Mouse (Mus musculus): ENCODE measurements around the gene Pigl. TPM values are rescaled to one million over a fixed set of nuclear protein-coding genes. Genes with fewer than 3 reads are reported as not detected.
A peak's percentile ranks its signal among the peaks of the same experiment; 100 is the strongest.
"Not testable (repeated sequence)": the region's sequence is repeated elsewhere in the genome, so short reads cannot be mapped to it uniquely, and the experiment has no call there.

Gene Pigl
- polyA plus RNA-seq, 1 experiment = 7.7 TPM

DNA sequence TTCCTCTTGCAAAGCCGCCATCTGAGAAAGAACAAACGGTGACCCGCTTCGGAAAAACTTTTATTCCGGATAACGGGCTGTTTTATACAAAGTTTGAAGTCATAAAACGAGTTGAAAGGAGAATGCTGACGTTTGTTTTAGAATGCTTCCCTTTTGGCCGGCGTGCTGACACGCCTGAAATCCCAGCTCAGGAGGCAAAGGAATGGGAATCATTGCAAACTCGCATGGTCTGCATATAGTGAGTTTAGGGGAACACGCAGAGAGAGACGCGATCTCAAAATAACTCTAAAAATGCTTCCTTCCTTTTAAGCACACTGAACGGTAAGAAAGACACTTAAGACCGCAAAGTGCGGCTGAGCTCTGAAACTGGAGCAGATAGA, 379 bp upstream of the Pigl start:
- WGBS = under 1% methylated on average over 18 of the region's 18 CpGs
- TF ChIP-seq POLR2A (IDR thresholded peaks at IDR 0.05; ENCODE audit: borderline replicate concordance, insufficient read depth, low read length) (no peak), CTCF (IDR thresholded peaks at IDR 0.05; ENCODE audit: borderline replicate concordance, insufficient read depth, low read depth, low read length) (no peak)
- DNase-seq = no peak

DNA sequence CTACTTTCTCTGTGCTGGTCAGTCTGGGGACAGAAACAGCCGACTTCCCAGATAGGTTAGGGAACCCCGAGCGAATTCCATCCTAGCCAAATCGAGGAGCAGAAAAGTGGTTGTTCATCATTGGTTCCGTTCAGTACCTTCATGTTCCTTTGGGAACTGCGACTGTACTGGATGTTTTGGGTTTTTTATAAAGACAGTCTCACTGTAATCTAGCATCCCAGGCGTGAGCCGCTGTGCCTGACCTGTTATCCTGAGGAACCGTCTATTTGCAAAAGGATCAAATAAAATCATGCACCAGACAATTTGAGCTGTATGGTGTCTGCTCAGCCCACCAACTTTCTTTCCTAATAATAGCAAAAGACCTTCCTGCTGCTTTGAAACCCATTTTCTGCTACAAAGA, 520 bp downstream of the Pigl start:
- Histone ChIP-seq H3K4me1 (ENCODE audit: control insufficient read depth, insufficient read depth, low read length) (no peaks in the 10 kb centered on the region), H3K27ac (ENCODE audit: insufficient read depth, low read length) (no peak overlapping the region), H3K4me3 (replicated peaks; ENCODE audit: insufficient read depth, low read depth, low read length) (peak overlapping the region; percentile 60), H3K27me3 (ENCODE audit: control insufficient read depth, insufficient read depth, low read length) (no peaks in the 10 kb centered on the region)
- TF ChIP-seq CTCF (IDR thresholded peaks at IDR 0.05; ENCODE audit: borderline replicate concordance, insufficient read depth, low read depth, low read length) (no peak), POLR2A (IDR thresholded peaks at IDR 0.05; ENCODE audit: borderline replicate concordance, insufficient read depth, low read length) (no peak)
- no peak for DNase-seq
- WGBS = 2% methylated on average over 9 of the region's 9 CpGs

More for the DNA sequence above, 379 bp upstream of the Pigl start:
- Histone ChIP-seq H3K27me3 (ENCODE audit: control insufficient read depth, insufficient read depth, low read length) (no peaks in the 10 kb centered on the region), H3K4me1 (ENCODE audit: control insufficient read depth, insufficient read depth, low read length) (no peaks in the 10 kb centered on the region), H3K27ac (ENCODE audit: insufficient read depth, low read length) (peak overlapping the region; percentile 90), H3K4me3 (replicated peaks; ENCODE audit: insufficient read depth, low read depth, low read length) (peak overlapping the region; percentile 60)

- H3K27me3 ChIP-seq (ENCODE audit: control insufficient read depth, insufficient read depth, low read length); H3K27ac ChIP-seq (ENCODE audit: insufficient read depth, low read length); DNase-seq; H3K4me1 ChIP-seq (ENCODE audit: control insufficient read depth, insufficient read depth, low read length); H3K4me3 ChIP-seq (replicated peaks; ENCODE audit: insufficient read depth, low read depth, low read length): not testable (repeated sequence)
- 98% methylated on average over 1 of the region's 1 CpGs for WGBS
Measured at GRCm38 (mm10) chr11:62462529-62462928, 4.3 kb downstream of the Pigl start.

GRCm38 (mm10) chr11:62463225-62463915, 5.1 kb downstream of the Pigl start:
- Histone ChIP-seq H3K4me1 (ENCODE audit: control insufficient read depth, insufficient read depth, low read length) (no peaks in the 10 kb centered on the region; the same call in 1 of the 2 replicates), H3K27ac (ENCODE audit: insufficient read depth, low read length) (no peak overlapping the region), H3K27me3 (ENCODE audit: control insufficient read depth, insufficient read depth, low read length) (no peaks in the 10 kb centered on the region), H3K4me3 (replicated peaks; ENCODE audit: insufficient read depth, low read depth, low read length) (no peak overlapping the region)
- 40% methylated on average over 2 of the region's 2 CpGs for WGBS
- no peak for TF ChIP-seq POLR2A (IDR thresholded peaks at IDR 0.05; ENCODE audit: borderline replicate concordance, insufficient read depth, low read length)
- DNase-seq = no peak

DNA sequence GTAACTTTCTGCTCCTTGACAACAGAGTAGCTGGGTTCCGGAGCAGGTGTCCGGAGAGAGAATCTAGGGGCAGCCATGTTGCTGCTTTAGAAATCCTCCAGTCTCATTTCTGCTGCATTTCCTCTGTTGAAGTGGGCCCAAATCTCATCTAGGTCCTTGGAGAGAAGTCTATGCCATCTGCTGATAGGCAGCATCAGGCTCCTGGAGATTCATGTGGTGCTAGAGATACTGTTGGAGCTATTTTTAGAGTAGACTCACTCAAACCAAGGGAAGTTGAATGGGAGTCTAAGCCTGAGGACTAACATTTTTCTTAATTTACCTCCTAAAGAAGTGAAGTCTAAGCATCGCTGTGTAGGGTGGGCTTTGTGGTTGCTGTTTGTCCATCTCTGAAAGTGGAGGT, 6.4 kb downstream of the Pigl start:
- H3K4me3 ChIP-seq (replicated peaks; ENCODE audit: insufficient read depth, low read depth, low read length) = no peak overlapping the region
- H3K4me1 ChIP-seq (ENCODE audit: control insufficient read depth, insufficient read depth, low read length) = no peaks in the 10 kb centered on the region; the same call in 1 of the 2 replicates
- H3K27ac ChIP-seq (ENCODE audit: insufficient read depth, low read length) = no peak overlapping the region
- H3K27me3 ChIP-seq (ENCODE audit: control insufficient read depth, insufficient read depth, low read length) = no peaks in the 10 kb centered on the region
- TF ChIP-seq POLR2A (IDR thresholded peaks at IDR 0.05; ENCODE audit: borderline replicate concordance, insufficient read depth, low read length) (no peak), CTCF (IDR thresholded peaks at IDR 0.05; ENCODE audit: borderline replicate concordance, insufficient read depth, low read depth, low read length) (no peak)
- 87% methylated on average over 3 of the region's 3 CpGs for WGBS
- peak in 1 of 2 experiments; percentile 28 for DNase-seq

DNA sequence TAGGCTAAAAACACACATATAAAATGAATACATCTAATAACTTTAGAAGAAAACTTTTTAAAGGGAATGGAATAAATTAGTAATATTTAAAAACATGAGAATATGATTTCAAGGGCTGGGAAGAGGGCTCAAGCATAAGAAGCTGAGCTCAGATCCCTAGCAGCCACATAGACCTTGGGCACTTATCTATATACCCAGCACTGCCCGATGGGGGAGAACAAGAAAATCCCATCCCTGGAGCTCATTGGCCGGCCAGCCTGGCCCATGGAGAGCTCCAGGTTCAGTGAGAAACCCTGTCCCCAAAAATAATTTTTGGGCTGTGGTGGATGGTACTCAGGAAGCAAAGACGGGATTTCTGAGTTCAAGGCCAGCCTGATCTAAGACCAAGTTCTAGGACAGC, 7.6 kb downstream of the Pigl start:
- Histone ChIP-seq H3K27me3 (ENCODE audit: control insufficient read depth, insufficient read depth, low read length) (no peaks in the 10 kb centered on the region), H3K4me3 (replicated peaks; ENCODE audit: insufficient read depth, low read depth, low read length) (no peak overlapping the region), H3K27ac (ENCODE audit: insufficient read depth, low read length) (no peak overlapping the region), H3K4me1 (ENCODE audit: control insufficient read depth, insufficient read depth, low read length) (no peaks in the 10 kb centered on the region; the same call in 1 of the 2 replicates)
- no peak for DNase-seq
- WGBS = 94% methylated on average over 3 of the region's 3 CpGs
- no peak for TF ChIP-seq POLR2A (IDR thresholded peaks at IDR 0.05; ENCODE audit: borderline replicate concordance, insufficient read depth, low read length)
- TF ChIP-seq CTCF (IDR thresholded peaks at IDR 0.05; ENCODE audit: borderline replicate concordance, insufficient read depth, low read depth, low read length) = no peak

GRCm38 (mm10) chr11:62466546-62466945, 8.3 kb downstream of the Pigl start:
- WGBS = 92% methylated on average over 3 of the region's 3 CpGs
- Histone ChIP-seq H3K27ac (ENCODE audit: insufficient read depth, low read length) (no peak overlapping the region), H3K27me3 (ENCODE audit: control insufficient read depth, insufficient read depth, low read length) (no peaks in the 10 kb centered on the region), H3K4me3 (replicated peaks; ENCODE audit: insufficient read depth, low read depth, low read length) (no peak overlapping the region), H3K4me1 (ENCODE audit: control insufficient read depth, insufficient read depth, low read length) (no peaks in the 10 kb centered on the region; the same call in 1 of the 2 replicates)
- no peak for DNase-seq
- TF ChIP-seq POLR2A (IDR thresholded peaks at IDR 0.05; ENCODE audit: borderline replicate concordance, insufficient read depth, low read length) = no peak
- no peak for TF ChIP-seq CTCF (IDR thresholded peaks at IDR 0.05; ENCODE audit: borderline replicate concordance, insufficient read depth, low read depth, low read length)

DNA sequence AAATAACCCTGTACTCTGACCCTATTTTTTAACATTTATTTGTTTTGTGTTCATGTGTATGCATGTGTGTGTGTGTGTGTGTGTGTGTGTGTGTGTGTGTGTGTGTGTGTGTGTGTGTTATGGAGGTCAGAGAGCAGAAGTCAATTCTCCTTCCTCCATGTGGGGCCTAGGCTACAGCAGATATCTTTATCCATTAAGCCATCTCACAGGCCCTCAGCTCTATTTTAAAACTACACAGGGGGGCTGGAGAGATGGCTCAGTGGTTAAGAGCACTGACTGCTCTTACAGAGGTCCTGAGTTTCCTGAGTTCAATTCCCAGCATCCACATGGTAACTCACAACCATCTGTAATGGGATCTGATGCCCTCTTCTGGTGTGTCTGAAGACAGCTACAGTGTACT, 9.0 kb downstream of the Pigl start:
- H3K27me3 ChIP-seq (ENCODE audit: control insufficient read depth, insufficient read depth, low read length); H3K27ac ChIP-seq (ENCODE audit: insufficient read depth, low read length); DNase-seq; H3K4me3 ChIP-seq (replicated peaks; ENCODE audit: insufficient read depth, low read depth, low read length); H3K4me1 ChIP-seq (ENCODE audit: control insufficient read depth, insufficient read depth, low read length): not testable (repeated sequence)

Data from cerebellum, adult 2 months (tissue).